Mouse (Mus musculus) brain, embryonic 14.5 days (tissue): Measurements from ENCODE around the gene Nek8.

Experiments
- CTCF ChIP-seq: fragments of 200-500 bp; IDR thresholded peaks from 2 replicates; pipeline ENCODE4 v1.5.1; 2012; ENCODE audit warnings: inconsistent platforms, mild to moderate bottlenecking, moderate library complexity, borderline replicate concordance; ENCODE audit not compliant: insufficient read depth, insufficient read length; ENCODE audit errors: extremely low read depth
- POLR2A ChIP-seq: fragments of 200-500 bp; IDR thresholded peaks from 2 replicates; pipeline ENCODE4 v1.6.1; 2012; ENCODE audit warnings: mild to moderate bottlenecking, inconsistent platforms, borderline replicate concordance; ENCODE audit not compliant: poor library complexity, insufficient read depth, insufficient read length, severe bottlenecking; ENCODE audit errors: extremely low read depth

- TF ChIP-seq POLR2A (no peak), CTCF (no peak)
Observed at GRCm38 (mm10) chr11:78155674-78156073, 20.8 kb downstream of the Nek8 start.
